Mouse (Mus musculus) cerebellum, postnatal 25 days (tissue): ENCODE measurements around the gene Hexim2.

ENCODE experiments used
- DNase-seq, 2 experiments: peaks; one replicate each; pipeline ENCODE4 v3.0.0; 2021; ENCODE audit warnings: mixed read lengths in 2 of 2

The Hexim2 gene

DNA sequence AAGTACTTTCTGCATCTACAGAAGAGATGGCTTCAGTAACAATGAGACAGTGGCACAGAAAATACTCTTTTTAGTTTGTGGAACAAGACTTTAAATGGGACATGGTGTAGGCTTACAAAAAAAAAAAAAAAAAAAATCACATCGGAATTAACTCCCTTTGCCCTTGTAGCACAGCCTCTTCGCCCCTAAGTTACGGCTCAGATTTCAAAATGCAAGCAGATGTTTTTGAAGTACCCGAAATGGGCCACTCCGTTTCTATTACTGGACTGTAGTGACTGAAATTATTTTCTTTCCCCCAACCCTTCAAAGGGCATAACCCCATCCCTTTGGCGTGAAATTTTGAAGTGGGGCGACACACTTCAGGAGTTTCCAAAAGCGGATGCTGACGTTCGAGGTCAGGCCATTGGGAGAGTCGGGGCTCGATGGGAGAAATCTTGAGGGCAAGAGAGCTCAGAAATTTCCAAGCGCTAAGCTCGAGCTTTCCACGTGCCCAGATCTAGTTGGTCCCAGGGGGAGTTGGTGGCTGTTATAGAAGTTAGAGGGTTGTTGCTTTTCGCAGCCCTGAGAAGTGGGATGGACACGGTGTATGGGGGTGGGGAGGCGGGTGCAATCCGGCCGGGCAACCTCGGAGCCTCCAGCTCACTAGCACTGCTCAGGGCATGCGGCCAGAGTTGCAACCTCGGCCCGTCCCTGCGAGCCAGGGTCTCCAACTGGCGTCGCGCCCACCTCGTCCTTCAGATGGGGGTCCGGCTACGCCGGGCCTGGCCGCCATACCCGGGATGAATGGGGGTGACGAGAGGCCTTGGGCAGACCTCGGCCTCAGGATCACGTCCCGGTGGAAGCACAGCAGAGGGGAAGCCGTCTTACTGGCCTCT, at the start of gene Hexim2:
Hexim2 (plus strand) TSS at position 729 of the 875 bp plus-strand sequence.
- peak in 1 of 2 experiments; percentile 84 for DNase-seq

- no peak for DNase-seq
Measured at GRCm38 (mm10) chr11:103093306-103093705, 38.9 kb upstream of the Hexim2 start.

- DNase-seq = no peak
Measured at GRCm38 (mm10) chr11:103093862-103094833, 38.1 kb upstream of the Hexim2 start.

GRCm38 (mm10) chr11:103095107-103095670, 37.0 kb upstream of the Hexim2 start:
- no peak for DNase-seq

GRCm38 (mm10) chr11:103095801-103096200, 36.4 kb upstream of the Hexim2 start:
- no peak for DNase-seq

GRCm38 (mm10) chr11:103096979-103097894, 35.0 kb upstream of the Hexim2 start:
- DNase-seq = no peak

GRCm38 (mm10) chr11:103098531-103099190, 33.6 kb upstream of the Hexim2 start:
- DNase-seq = peak in 1 of 2 experiments; percentile 48

DNA sequence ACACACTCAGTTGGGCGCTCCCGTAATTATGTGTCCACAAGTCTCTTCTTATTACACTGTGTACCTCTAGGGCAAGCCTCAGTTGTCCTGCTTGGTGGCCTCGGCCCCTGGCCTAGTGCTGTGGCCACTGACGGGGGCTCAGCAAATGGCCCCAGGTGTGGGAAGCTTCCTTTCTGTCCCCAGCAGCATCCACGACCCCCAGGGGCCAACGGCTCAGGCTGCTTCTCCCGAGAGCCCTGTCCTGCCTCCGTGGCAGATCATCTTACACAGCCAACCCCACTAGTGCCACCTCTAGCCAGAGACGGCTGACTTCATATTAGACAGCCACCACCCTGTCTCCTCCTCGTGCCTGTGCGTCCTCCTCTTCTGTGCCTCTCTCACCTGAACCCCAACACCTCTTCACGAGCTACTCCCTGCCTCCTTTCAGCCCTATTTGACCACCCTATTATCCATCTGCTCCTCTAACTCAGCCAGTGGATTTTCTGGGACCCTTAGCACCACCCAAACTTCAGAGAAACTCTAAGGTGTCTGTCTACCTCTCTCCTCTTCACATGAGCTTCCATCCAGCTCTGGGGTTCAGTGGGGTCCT, 32.8 kb upstream of the Hexim2 start:
- DNase-seq = peak in 1 of 2 experiments; percentile 22

- no peak for DNase-seq
Measured at GRCm38 (mm10) chr11:103100361-103100760, 31.9 kb upstream of the Hexim2 start.

DNA sequence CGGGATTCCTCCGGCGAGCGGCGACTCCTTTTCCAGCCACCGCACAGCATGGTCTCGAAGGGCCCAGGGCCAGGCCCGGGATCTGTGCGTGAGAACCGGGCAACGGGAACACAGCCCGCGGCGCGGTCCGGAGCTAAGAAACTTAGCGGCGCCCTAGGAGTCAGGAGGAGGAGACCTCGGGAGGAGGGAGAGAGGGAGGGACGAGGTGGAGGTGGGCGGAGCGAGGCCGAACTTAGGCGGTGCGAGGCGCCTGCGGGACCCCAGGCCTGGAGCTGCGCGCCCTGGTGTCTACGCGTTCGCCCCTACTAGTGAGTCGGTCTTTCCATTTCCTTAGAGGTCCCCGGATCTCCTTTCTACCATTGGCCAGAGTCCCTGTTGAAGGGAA, 30.8 kb upstream of the Hexim2 start, which contains the start of the genes Plcd3 and Acbd4:
Plcd3 (minus strand) TSS at position 178 of the 385 bp plus-strand sequence.
Acbd4 (plus strand) TSS at position 202 of the 385 bp plus-strand sequence.
- peak; percentile 75 to 84 for DNase-seq

DNA sequence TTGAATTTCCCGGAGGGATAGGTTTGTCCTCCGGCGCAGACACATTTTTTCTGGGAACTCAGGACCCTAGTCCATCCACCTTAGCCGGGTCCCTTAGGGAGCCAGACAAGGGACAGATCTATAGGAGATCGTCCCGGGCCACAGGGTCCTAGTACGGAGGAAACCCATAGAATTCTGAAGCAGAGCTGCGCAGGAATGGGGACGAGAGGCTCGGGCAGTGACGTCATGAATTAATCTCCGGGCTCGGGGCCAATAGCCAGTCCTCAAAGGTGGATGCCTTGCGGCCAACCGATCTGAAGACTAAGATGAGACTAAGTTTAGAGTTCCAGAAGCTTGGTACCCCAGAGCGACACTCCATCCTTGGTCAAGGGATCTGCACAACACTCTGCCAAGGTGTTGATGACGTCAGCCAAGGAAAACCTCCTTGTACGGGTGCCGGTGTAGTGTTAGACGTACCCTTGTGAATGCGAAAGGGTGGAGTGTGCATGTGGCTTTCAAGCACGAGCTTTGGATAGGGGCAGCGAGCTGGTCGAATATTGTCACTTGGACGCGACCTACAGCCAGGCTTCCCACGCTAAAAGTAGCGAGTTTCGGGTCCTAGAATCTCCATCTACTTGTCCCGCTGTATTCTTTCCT, 30.2 kb upstream of the Hexim2 start:
- DNase-seq = peak; percentile 77 to 84

DNA sequence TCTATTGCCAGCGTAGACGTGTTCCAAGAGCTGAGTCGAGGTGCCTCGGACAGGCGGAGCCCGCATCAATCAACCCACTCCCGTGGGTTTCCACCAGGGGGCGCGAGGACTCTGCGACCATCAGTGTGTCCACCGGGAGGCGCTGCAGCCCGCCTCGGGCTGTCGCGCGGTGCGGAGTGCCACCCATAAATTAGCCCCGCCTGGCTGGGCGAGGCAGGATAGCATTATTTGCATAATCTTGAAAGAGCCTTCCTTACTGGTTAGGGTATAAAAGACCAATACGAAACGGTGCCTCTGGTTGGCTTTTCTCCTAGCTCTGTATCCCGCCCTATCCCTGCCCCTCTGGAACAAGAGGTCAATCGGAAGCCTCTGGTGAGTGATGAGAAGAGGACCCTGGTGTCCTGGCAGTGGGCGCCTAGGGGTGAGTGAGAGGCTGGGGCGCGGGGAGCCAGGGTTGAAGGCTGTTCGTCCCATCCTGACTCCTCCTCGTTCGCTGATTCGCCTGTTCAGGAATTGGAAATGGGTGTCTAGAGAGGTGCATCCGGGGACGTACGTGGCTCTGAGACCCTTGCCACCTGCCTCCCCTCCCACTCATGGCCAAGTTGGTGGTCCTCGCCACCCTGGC, 29.4 kb upstream of the Hexim2 start:
- peak; percentile 99 to 100 for DNase-seq

GRCm38 (mm10) chr11:103103621-103104020, 28.6 kb upstream of the Hexim2 start:
- no peak for DNase-seq

DNA sequence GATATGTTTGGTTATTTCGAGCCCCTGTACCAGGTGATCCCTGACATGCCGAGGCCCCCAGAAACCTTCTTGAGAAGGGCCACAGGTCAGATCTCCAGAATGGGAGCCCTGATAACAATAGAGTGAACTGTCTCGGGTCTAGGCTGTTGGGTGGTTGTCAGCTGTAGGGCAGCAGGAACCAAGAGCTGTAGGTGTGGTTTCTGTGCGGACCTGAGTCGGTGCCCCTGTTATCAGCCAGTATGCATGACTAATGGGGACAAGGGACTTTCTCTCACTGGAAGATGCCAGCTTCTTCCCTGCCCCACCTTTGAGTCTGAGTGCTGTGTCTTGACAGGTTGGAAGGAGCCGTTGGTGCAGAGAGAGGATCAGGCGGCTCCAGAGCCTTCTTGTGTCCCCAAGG, 27.8 kb upstream of the Hexim2 start:
- no peak for DNase-seq

- DNase-seq = no peak
Measured at GRCm38 (mm10) chr11:103105180-103105725, 27.0 kb upstream of the Hexim2 start.

DNA sequence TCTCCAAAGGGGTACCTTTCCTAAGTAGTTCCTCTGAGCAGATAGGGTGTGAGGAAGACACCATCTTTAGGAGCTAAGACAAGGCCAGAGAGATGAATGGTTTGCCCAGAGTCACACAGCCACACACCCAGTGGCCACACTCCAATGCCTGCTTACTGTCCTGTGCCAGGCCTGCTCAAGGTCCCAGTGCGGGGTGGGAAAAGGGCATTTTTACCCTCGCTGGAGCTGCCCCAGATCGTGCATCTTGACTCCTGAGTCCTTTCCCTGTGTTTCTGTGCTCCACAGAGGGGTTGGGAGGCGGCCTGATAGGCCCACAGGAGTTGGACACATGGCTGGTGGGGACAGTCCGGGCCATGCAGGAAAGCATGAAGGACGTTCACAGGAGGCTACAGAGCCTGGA, 26.4 kb upstream of the Hexim2 start:
- no peak for DNase-seq

DNA sequence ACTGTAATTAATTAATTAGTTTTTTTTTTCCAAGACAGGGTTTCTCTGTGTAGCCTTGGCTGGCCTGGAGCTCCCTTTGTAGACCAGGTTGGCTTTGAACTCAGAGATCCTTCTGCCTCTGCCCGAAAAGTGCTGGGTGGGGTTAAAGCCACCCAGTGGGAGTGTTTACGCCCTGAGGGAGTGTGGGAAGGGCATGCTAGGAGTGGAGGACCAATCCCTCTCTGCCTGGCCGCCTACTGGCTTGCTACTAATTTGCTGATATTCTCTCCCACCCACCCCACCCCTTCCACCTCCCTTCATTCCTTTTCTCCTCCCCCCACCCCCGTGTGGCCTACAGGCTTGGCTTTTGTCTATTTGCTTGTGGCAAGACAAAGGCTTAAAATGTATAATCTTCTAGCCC, 25.8 kb upstream of the Hexim2 start:
- DNase-seq = no peak

GRCm38 (mm10) chr11:103111301-103111700, 20.9 kb upstream of the Hexim2 start:
- no peak for DNase-seq

DNA sequence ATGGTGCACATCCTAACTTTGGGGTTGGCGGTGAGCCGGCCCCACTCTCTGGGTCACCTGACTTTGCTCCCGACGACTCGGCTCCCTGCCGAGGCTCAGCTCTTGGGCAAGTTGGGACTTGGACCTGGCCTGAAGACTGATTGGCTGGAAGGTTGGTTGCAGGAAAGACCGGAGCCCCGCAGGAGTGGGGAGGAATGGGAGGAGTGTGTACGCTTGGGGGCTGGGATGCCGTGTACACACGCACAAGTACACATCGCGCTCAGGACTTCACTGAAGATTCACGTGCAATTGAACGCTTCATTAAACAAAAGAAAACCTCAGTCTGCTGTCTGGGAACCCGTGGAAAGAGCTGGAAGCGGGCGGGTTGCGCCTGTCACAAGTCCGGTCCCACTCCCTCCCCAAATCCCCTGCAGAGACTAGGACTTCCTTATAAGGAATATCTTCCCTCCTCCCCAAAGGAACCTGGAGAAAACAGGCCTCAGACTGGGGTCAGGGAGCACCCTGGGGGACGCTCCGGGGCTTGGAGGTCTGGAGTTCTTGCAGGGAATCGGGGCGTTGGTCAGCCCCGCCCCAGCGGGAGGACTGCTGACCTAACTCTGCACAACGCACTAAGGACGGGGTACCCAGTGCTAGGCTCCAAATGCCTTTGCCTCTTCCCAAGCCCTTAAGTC, 20.2 kb upstream of the Hexim2 start:
- DNase-seq = peak; percentile 51 to 68
